Mouse (Mus musculus) thymus, postnatal 14 days (tissue): ENCODE data around the gene Phf11d.
"Not testable (repeated sequence)": the region's sequence is repeated elsewhere in the genome, so short reads cannot be mapped to it uniquely, and the experiment has no call there.

Experiments
- DNase-seq: peaks from one replicate; pipeline ENCODE4 v3.0.0; 2021

Phf11d gene

DNA sequence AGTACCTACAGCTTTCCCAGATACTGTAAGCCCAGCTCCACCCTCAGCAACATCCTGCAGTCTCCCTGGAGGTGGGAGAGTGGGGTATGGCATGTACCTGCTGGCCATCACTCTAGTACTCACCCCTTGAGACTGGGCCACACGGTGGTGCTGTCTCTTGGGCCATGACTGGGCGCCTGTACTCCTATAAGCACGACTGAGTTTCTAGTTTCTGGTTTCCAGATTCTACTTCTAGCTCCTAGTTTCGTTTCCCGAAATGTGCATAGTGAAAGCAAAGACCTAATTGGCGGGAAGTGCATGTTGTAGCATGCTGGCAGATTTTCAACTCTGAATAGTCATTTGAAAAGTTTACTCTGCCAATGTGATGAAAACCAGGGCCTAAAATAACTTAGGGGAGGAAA, at the start of gene Phf11d:
Gene Phf11d, minus strand, starts transcription at position 227 of the 401 bp plus-strand sequence.
- DNase-seq, result no peak

DNA sequence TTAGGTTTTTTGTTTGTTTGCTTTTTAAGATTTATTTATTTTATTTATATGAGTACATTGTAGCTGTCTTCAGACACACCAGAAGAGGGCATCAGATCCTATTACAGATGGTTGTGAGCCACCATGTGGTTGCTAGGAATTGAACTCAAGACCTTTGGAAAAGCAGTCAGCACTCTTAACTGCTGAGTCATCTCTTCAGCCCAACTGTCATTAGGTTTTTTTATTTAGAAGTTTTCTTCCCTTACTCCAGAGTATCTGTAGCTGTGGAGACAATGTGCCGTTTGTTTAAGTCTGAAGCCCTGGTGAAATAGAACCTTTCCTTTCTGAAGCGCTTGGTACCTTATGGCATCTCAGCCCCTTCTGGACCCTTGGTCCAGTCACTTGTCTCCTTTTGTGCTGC, 49.7 kb upstream of the Phf11d start:
- DNase-seq, result not testable (repeated sequence)

- peak; percentile 34 for DNase-seq
Measured at GRCm38 (mm10) chr14:59396999-59397398, 31.7 kb upstream of the Phf11d start.

DNA sequence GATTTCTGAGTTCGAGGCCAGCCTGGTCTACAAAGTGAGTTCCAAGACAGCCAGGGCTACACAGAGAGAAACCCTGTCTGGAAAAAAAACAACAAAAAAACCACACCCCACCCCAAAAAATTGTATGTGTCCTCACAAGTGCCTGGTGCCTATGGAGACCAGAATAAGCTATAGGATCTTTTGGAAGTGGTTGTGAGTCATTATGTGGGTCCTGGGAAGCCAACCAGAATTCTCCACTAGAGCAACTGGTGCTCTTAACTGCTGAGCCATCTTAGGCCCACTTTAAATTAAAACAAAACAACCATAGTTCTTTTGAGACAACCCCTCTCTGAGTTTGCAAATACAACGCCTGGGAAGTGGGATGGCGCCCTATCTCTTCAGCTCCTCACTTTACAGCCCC, 30.0 kb upstream of the Phf11d start, which contains the start of gene Phf11c:
Gene Phf11c, minus strand, starts transcription at position 101 of the 400 bp plus-strand sequence.
- no peak for DNase-seq

DNA sequence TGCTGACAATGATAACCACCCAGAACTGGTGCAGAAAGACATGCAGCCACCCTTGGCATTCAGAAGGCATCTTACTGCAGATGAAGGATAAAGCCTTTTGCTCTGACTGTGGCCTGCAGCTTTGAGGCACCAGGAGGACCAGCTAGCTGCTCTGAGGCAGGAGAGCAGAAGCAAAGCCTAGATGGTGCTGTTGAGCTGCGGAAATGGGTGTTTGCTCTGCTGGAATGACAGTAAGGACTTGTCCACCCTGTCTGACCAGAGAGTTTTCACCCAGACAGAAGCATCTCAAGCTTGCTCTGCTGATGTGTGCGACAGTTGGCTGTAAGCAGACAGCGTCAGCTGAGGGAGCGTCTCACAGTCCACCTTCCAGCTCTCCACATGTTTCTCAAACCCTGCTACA, 24.9 kb upstream of the Phf11d start:
- DNase-seq, result not testable (repeated sequence)

DNA sequence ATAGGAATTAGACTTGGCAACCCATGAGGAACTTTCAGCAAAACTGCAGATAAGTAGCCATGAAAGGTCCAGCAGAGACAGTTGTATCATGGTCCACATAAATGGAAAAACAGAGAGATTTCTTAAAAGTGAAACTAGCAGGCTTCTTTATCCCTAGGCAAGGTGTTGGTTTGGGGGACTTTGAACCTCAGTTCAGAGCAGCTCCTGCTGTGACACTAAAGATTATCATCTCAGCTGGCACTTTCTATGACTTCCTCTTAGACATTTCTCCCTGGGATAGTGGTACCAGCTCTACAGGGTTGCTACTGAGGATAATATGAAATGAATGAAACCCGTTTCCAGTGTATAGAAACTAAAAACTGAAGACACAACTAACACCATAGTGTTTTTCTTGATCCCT, 24.3 kb upstream of the Phf11d start:
- no peak for DNase-seq

DNA sequence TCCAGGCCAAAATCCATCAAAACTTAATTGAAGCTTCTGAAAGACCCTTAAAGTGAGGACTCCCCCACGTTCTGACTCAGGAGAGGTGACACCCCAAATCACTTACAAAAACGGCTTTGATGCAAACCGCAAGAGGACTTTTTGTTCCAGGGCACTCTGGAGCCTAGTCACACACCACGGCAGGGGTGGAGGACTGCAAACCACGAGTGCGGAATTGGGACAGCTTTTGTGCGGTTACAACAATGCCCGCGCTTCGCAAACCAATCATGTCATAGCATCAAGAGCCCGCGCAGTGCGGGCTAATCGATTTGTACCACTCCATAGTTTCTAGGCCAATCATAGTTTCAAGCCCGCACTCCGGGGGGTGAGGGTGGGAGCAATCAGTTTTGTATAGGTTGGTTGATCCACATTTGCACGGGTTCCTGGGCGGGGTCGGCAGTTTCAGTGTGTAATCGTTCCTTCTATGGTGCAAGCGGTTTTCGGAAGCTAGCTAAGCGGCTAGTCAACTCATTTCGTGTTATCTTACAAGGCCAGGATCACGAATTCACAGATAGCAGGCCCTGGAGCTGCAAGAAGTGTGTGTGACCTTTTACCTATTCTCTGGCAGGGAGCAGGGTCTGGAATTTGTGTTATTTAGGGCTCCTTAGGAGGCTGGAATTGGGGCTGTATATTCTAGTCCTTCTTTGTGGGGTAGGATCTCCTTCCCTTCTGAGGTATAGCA, 5.2 kb upstream of the Phf11d start:
- DNase-seq, result no peak

- DNase-seq, result no peak
Measured at GRCm38 (mm10) chr14:59366386-59367105, 1.3 kb upstream of the Phf11d start.

DNA sequence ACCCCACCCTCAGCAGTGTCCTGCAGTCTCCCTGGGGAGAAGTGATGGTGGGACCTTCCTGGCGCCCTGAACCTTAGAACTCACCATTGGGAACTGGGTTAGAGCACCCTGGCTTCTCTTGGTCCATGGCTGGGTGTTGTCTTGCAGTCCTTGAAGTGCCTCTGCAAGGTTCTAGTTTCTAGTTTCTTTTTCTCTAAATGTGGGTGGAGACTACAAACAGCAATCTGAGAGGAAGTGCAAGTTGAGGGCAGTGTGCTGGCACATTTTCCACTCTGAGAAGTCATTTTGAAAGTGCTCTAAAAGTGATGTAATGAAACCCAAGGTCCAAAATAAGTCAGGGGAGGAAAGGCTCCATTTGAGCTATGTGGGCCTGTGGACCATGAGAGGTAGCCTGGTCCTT, 24.1 kb downstream of the Phf11d start, which contains the start of gene Phf11b:
Gene Phf11b, minus strand, starts transcription at position 163 of the 400 bp plus-strand sequence.
- DNase-seq, result not testable (repeated sequence)

DNA sequence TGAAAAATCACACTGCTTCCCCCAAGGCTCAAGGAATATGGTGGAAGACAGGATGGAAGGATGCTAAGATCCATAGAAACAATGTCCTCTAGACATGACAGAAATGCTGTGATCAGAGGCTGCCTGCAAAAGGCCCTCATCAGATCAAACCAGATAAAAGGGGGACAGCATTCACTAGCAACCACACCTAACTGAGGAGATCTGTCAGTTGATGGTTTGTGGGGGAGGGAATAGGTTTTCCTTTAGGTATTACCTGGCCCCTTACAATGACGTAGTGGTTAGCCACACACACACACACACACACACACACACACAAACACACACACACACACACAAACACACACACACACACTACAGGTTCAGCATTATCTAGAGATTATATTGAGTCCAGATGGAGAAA, 25.7 kb downstream of the Phf11d start:
- no peak for DNase-seq

DNA sequence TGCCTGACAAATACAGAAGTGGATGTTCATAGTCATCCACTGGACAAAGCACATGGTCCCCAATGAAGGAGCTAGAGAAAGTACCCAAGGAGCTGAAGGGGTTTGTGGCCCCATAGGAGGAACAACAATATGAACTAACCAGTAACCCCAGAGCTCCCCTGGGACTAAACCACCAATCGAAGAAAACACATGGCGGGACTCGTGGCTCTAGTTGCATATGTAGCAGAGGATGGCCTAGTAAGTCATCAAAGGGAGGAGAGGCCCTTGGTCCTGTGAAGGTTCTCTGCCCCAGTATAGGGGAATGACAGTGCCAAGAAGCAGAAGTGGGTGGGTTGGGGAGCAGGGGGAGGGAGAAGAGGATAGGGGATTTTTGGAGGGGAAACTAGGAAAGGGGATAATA, 29.2 kb downstream of the Phf11d start:
- not testable (repeated sequence) for DNase-seq

- DNase-seq, result peak; percentile 21
Measured at GRCm38 (mm10) chr14:59330499-59330898, 34.8 kb downstream of the Phf11d start.

- DNase-seq, result not testable (repeated sequence)
Measured at GRCm38 (mm10) chr14:59319970-59320369, 45.3 kb downstream of the Phf11d start.

DNA sequence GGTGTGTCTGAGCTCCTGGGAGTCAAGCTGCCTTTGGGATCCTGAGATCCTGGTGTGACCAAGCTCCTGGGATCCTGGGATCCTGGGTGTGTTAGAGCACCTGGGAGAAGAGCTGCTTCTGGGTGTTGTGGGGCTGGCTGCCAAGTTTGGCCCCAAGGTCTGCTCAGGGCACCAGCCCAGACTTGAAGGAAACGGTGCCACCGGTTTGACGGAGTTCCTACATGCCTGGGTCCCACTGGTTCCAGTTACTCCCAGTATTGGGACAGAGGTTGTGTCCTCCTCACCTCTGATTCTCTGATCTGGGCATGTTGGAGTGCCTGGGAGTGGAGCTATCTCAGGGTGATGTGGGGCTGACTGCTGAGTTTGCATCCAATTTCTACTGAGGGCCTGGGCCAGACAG, 46.2 kb downstream of the Phf11d start:
- not testable (repeated sequence) for DNase-seq
